Mouse (Mus musculus) limb, embryonic 15.5 days (tissue): ENCODE data around the gene Tnfrsf18. TPM values are rescaled to one million over a fixed set of nuclear protein-coding genes. Genes with fewer than 3 reads are reported as not detected.
A peak's percentile ranks its signal among the peaks of the same experiment; 100 is the strongest.

Experiments used
- ATAC-seq: fragments of 200-750 bp; cut with Nextera tagmentation; 2 replicates; pipeline ENCODE4 v1.8.0; 2017; ENCODE audit warnings: low read depth, moderate TSS enrichment; ENCODE audit not compliant: insufficient number of reproducible peaks, low FRiP score, low TSS enrichment
- H3K27ac ChIP-seq: fragments of 300-500 bp; sonication (generic); 2 replicates; pipeline ENCODE4 v1.5.1; 2015; ENCODE audit warnings: moderate library complexity, mild to moderate bottlenecking, inconsistent platforms
- H3K27me3 ChIP-seq: fragments of 300-500 bp; sonication (generic); 2 replicates; pipeline ENCODE4 v1.6.1; 2015; ENCODE audit warnings: inconsistent platforms
- H3K36me3 ChIP-seq: fragments of 300-500 bp; sonication (generic); 2 replicates; pipeline ENCODE4 v1.6.1; 2015; ENCODE audit warnings: inconsistent platforms
- H3K4me1 ChIP-seq: fragments of 300-500 bp; sonication (generic); 2 replicates; pipeline ENCODE4 v1.6.1; 2015; ENCODE audit warnings: inconsistent platforms
- H3K4me2 ChIP-seq: fragments of 300-500 bp; sonication (generic); 2 replicates; pipeline ENCODE4 v1.6.1; 2015; ENCODE audit warnings: mild to moderate bottlenecking, inconsistent platforms
- H3K4me3 ChIP-seq: fragments of 300-500 bp; sonication (generic); 2 replicates; pipeline ENCODE4 v1.5.1; 2015; ENCODE audit warnings: mild to moderate bottlenecking, inconsistent platforms
- H3K9ac ChIP-seq: fragments of 300-500 bp; sonication (generic); 2 replicates; pipeline ENCODE4 v1.6.1; 2015; ENCODE audit warnings: inconsistent platforms
- H3K9me3 ChIP-seq: fragments of 300-500 bp; sonication (generic); 2 replicates; pipeline ENCODE4 v1.6.1; 2016; ENCODE audit warnings: inconsistent platforms
- WGBS: fragments of 180-500 bp; shearing (Covaris S2); methylation state at CpG from one replicate; pipeline ENCODE4 v1.1.7; 2015; 5-methylcytosine and 5-hydroxymethylcytosine counted together
- polyA plus RNA-seq: library from polyadenylated mRNA; unstranded; fragments of >200 nt; fragmentation: Nextera tagmentation; extraction: Ambion mirVana; gene quantifications from 2 replicates; pipeline ENCODE4 v1.2.1, GENCODE M21; 2015

Gene Tnfrsf18
- polyA plus RNA-seq, 1 experiment from 2014 or later: 3.6 TPM

- Histone ChIP-seq H3K27ac (no peak overlapping the region), H3K9ac (no peak overlapping the region), H3K9me3 (no peaks in the 10 kb centered on the region), H3K4me3 (no peak overlapping the region), H3K36me3 (peaks cover 3% of the 10 kb centered on the region), H3K4me1 (peaks cover 35% of the 10 kb centered on the region), H3K4me2 (no peak overlapping the region), H3K27me3 (peaks cover 25% of the 10 kb centered on the region)
- ATAC-seq: no peak
- 71% methylated on average over 4 of the region's 4 CpGs for WGBS
These were observed 8.3 kb downstream of the Tnfrsf18 start for GRCm38 (mm10) chr4:156034301-156034700.

- Histone ChIP-seq H3K9ac (no peak overlapping the region), H3K4me3 (peak overlapping the region; percentile 20; the same call in 1 of the 2 replicates), H3K27ac (no peak overlapping the region), H3K36me3 (no peaks in the 10 kb centered on the region), H3K4me1 (peaks cover 35% of the 10 kb centered on the region), H3K9me3 (no peaks in the 10 kb centered on the region), H3K27me3 (peaks cover 25% of the 10 kb centered on the region), H3K4me2 (peak overlapping the region; percentile 27; the same call in 1 of the 2 replicates)
- 11% methylated on average over 25 of the region's 25 CpGs for WGBS
- no peak for ATAC-seq
These were observed 8.9 kb downstream of the Tnfrsf18 start for GRCm38 (mm10) chr4:156034901-156035300.

- Histone ChIP-seq H3K4me2 (no peak overlapping the region), H3K36me3 (no peaks in the 10 kb centered on the region), H3K27ac (no peak overlapping the region), H3K9me3 (no peaks in the 10 kb centered on the region), H3K4me3 (no peak overlapping the region), H3K27me3 (no peaks in the 10 kb centered on the region), H3K9ac (no peak overlapping the region), H3K4me1 (no peaks in the 10 kb centered on the region)
- 59% methylated on average over 5 of the region's 5 CpGs for WGBS
- ATAC-seq: no peak
These were observed 18.8 kb downstream of the Tnfrsf18 start for GRCm38 (mm10) chr4:156044754-156045153.

- 80% methylated on average over 3 of the region's 3 CpGs for WGBS
- Histone ChIP-seq H3K4me3 (no peak overlapping the region), H3K4me2 (no peak overlapping the region), H3K27me3 (no peaks in the 10 kb centered on the region), H3K9me3 (no peaks in the 10 kb centered on the region), H3K36me3 (no peaks in the 10 kb centered on the region), H3K9ac (no peak overlapping the region), H3K4me1 (no peaks in the 10 kb centered on the region; the same call in 1 of the 2 replicates), H3K27ac (no peak overlapping the region)
- no peak for ATAC-seq
These were observed 23.8 kb downstream of the Tnfrsf18 start for GRCm38 (mm10) chr4:156049779-156050178.

- Histone ChIP-seq H3K4me1 (no peaks in the 10 kb centered on the region; the same call in 1 of the 2 replicates), H3K27me3 (no peaks in the 10 kb centered on the region), H3K9me3 (no peaks in the 10 kb centered on the region), H3K36me3 (no peaks in the 10 kb centered on the region), H3K27ac (no peak overlapping the region), H3K4me3 (no peak overlapping the region), H3K4me2 (no peak overlapping the region), H3K9ac (no peak overlapping the region)
- ATAC-seq: no peak
- WGBS: 70% methylated on average over 6 of the region's 6 CpGs
These were observed 24.5 kb downstream of the Tnfrsf18 start for GRCm38 (mm10) chr4:156050391-156050980.

GRCm38 (mm10) chr4:156053113-156053512 lies 27.1 kb downstream of the Tnfrsf18 start:
- Histone ChIP-seq H3K4me1 (no peaks in the 10 kb centered on the region; the same call in 1 of the 2 replicates), H3K4me3 (no peak overlapping the region), H3K4me2 (no peak overlapping the region), H3K36me3 (no peaks in the 10 kb centered on the region), H3K9me3 (no peaks in the 10 kb centered on the region), H3K9ac (no peak overlapping the region), H3K27me3 (no peaks in the 10 kb centered on the region), H3K27ac (no peak overlapping the region)
- no peak for ATAC-seq
- WGBS: 74% methylated on average over 4 of the region's 4 CpGs

- 76% methylated on average over 4 of the region's 4 CpGs for WGBS
- Histone ChIP-seq H3K27me3 (no peaks in the 10 kb centered on the region), H3K9me3 (no peaks in the 10 kb centered on the region), H3K27ac (no peak overlapping the region), H3K4me2 (no peak overlapping the region), H3K9ac (no peak overlapping the region), H3K36me3 (no peaks in the 10 kb centered on the region), H3K4me3 (no peak overlapping the region), H3K4me1 (no peaks in the 10 kb centered on the region; the same call in 1 of the 2 replicates)
- ATAC-seq: no peak
These were observed 28.2 kb downstream of the Tnfrsf18 start for GRCm38 (mm10) chr4:156054130-156054529.

GRCm38 (mm10) chr4:156054606-156055005 lies 28.6 kb downstream of the Tnfrsf18 start:
- Histone ChIP-seq H3K27ac (no peak overlapping the region), H3K9me3 (no peaks in the 10 kb centered on the region), H3K4me3 (no peak overlapping the region), H3K4me1 (peaks cover under 1% of the 10 kb centered on the region; the same call in 1 of the 2 replicates), H3K4me2 (no peak overlapping the region), H3K27me3 (no peaks in the 10 kb centered on the region), H3K9ac (no peak overlapping the region), H3K36me3 (no peaks in the 10 kb centered on the region)
- WGBS: 96% methylated on average over 6 of the region's 6 CpGs
- ATAC-seq: no peak

GRCm38 (mm10) chr4:156055173-156055572 lies 29.2 kb downstream of the Tnfrsf18 start:
- Histone ChIP-seq H3K9ac (no peak overlapping the region), H3K36me3 (no peaks in the 10 kb centered on the region), H3K27ac (no peak overlapping the region), H3K4me3 (no peak overlapping the region), H3K9me3 (no peaks in the 10 kb centered on the region), H3K4me1 (peaks cover 4% of the 10 kb centered on the region; the same call in 1 of the 2 replicates), H3K4me2 (no peak overlapping the region), H3K27me3 (no peaks in the 10 kb centered on the region)
- ATAC-seq: no peak
- WGBS: 91% methylated on average over 5 of the region's 5 CpGs

- WGBS: 53% methylated on average over 10 of the region's 10 CpGs
- H3K27ac ChIP-seq: no peak overlapping the region
- H3K4me2 ChIP-seq: peak overlapping the region; percentile 22
- H3K4me3 ChIP-seq: peak overlapping the region; percentile 31
- 0 out of 2 replicates have a peak, but pooled peaks cover 4% of the 10 kb centered on the region for H3K4me1 ChIP-seq
- no peak overlapping the region for H3K9ac ChIP-seq
- ATAC-seq: no peak
- no peaks in the 10 kb centered on the region for H3K27me3 ChIP-seq
- H3K9me3 ChIP-seq: no peaks in the 10 kb centered on the region
- no peaks in the 10 kb centered on the region for H3K36me3 ChIP-seq
These were observed 31.7 kb downstream of the Tnfrsf18 start for GRCm38 (mm10) chr4:156057702-156058101.

- 57% methylated on average over 9 of the region's 9 CpGs for WGBS
- Histone ChIP-seq H3K27ac (peak overlapping the region; percentile 70), H3K27me3 (no peaks in the 10 kb centered on the region), H3K36me3 (no peaks in the 10 kb centered on the region), H3K4me1 (peaks cover 4% of the 10 kb centered on the region; the same call in 1 of the 2 replicates), H3K4me3 (peak overlapping the region; percentile 31), H3K4me2 (0 out of 2 replicates have a peak overlapping the region, but pooled peaks have one; percentile 3), H3K9me3 (no peaks in the 10 kb centered on the region), H3K9ac (no peak overlapping the region)
- ATAC-seq: no peak
These were observed 32.9 kb downstream of the Tnfrsf18 start for GRCm38 (mm10) chr4:156058826-156059225.

GRCm38 (mm10) chr4:156059261-156059660 lies 33.3 kb downstream of the Tnfrsf18 start, which contains the start of gene Ttll10:
Gene Ttll10, minus strand, starts transcription at chr4:156059414.
- 29% methylated on average over 5 of the region's 5 CpGs for WGBS
- H3K36me3 ChIP-seq: no peaks in the 10 kb centered on the region
- H3K4me2 ChIP-seq: 0 out of 2 replicates have a peak within 1 kb of the TSS, but pooled peaks have one; percentile 3
- peak; percentile 59 for ATAC-seq
- no peaks in the 10 kb centered on the region for H3K9me3 ChIP-seq
- no peak within 1 kb of the TSS for H3K9ac ChIP-seq
- H3K27ac ChIP-seq: peak within 1 kb of the TSS; percentile 70
- no peaks in the 10 kb centered on the region for H3K27me3 ChIP-seq
- peak within 1 kb of the TSS; percentile 31 for H3K4me3 ChIP-seq
- peaks cover 9% of the 10 kb centered on the region; the same call in 1 of the 2 replicates for H3K4me1 ChIP-seq
